Mouse (Mus musculus): ENCODE results near the gene Mcf2l. TPM values are rescaled to one million over a fixed set of nuclear protein-coding genes. Genes with fewer than 3 reads are reported as not detected.

Gene Mcf2l
- polyA plus RNA-seq, 1 experiment: 9.7 TPM

DNA sequence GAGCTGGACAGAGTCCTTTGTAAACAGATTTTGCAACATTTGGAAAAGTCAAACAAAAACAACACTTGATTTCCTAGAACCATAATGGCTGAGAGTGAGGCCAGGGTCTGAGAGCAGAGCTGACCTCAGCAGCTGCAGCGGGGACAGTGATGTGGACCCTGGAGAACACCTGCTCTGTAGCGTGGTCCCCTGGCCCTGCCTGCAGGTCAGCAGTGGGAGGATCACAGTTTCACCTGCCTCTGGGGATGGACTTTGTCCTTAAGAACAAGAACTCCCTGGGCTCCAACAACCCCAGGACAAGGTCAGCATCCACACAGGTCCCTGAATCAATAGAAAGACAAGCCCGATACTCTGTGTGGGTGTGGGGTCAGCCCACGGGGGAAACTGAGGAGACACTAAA is 183.7 kb downstream of the Mcf2l start:
- no peak for DNase-seq
- H3K36me3 ChIP-seq (ENCODE audit: control insufficient read depth, insufficient read depth, low read length): no peaks in the 10 kb centered on the region
- no peaks in the 10 kb centered on the region for H3K27me3 ChIP-seq (ENCODE audit: control insufficient read depth, insufficient read depth, low read length)
- no peaks in the 10 kb centered on the region for H3K4me1 ChIP-seq (replicated peaks; ENCODE audit: control insufficient read depth, insufficient read depth, low read length)
- H3K27ac ChIP-seq (ENCODE audit: control insufficient read depth, insufficient read depth, low read length): no peak overlapping the region
- H3K4me3 ChIP-seq (ENCODE audit: control insufficient read depth, insufficient read depth, low read length): no peak overlapping the region
- 94% methylated on average over 4 of the region's 4 CpGs for WGBS
- TF ChIP-seq CTCF (IDR thresholded peaks at IDR 0.05; ENCODE audit: borderline replicate concordance, control insufficient read depth, extremely low read depth, insufficient read depth, low read length, poor library complexity): no peak

DNA sequence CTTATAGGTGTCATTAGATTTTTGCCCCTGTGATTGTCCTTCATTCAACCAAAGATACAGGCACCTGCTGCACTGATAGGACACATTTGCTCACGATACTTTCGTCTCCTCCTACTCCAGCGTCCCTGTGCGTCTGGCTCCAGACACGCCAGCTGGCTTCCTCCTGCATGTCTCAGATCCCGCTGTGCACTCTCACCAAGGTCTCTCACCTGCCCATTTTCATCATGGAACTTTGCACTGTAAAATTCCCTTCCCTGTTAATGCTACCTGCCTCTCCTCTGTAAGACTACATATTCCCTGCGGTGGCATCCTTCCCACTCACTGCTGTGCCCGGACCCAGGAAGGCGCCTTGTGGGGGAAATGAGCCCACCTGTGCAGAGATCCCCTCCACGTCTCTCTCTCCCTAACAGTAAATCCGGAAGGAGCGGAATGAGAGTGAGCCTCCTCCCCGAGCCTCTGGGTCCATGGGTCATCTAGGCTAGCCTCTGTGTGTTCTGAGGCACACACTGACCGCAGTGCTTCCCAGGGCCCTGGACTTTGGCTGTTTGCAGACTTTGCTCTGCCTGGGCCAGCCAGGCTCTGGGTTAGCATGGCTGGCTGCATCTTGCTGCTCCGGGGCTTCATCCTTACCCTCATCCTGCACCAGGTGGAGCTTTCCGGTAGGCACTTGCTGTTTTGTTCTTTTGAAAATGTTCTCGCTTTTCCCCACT is 187.0 kb downstream of the Mcf2l start, which contains the start of gene Proz:
TSS of gene Proz (plus strand) at position 474 of the 710 bp plus-strand sequence.
- WGBS: 85% methylated on average over 17 of the region's 17 CpGs
- H3K36me3 ChIP-seq (ENCODE audit: control insufficient read depth, insufficient read depth, low read length): no peaks in the 10 kb centered on the region
- H3K4me3 ChIP-seq (ENCODE audit: control insufficient read depth, insufficient read depth, low read length): no peak within 1 kb of the TSS
- TF ChIP-seq CTCF (IDR thresholded peaks at IDR 0.05; ENCODE audit: borderline replicate concordance, control insufficient read depth, extremely low read depth, insufficient read depth, low read length, poor library complexity): no peak
- no peak for TF ChIP-seq POLR2A (IDR thresholded peaks at IDR 0.05; ENCODE audit: control insufficient read depth, extremely low read depth, insufficient read depth, low read length, poor library complexity)
- no peaks in the 10 kb centered on the region for H3K4me1 ChIP-seq (replicated peaks; ENCODE audit: control insufficient read depth, insufficient read depth, low read length)
- DNase-seq: no peak
- no peaks in the 10 kb centered on the region for H3K27me3 ChIP-seq (ENCODE audit: control insufficient read depth, insufficient read depth, low read length)
- no peak within 1 kb of the TSS for H3K27ac ChIP-seq (ENCODE audit: control insufficient read depth, insufficient read depth, low read length)

DNA sequence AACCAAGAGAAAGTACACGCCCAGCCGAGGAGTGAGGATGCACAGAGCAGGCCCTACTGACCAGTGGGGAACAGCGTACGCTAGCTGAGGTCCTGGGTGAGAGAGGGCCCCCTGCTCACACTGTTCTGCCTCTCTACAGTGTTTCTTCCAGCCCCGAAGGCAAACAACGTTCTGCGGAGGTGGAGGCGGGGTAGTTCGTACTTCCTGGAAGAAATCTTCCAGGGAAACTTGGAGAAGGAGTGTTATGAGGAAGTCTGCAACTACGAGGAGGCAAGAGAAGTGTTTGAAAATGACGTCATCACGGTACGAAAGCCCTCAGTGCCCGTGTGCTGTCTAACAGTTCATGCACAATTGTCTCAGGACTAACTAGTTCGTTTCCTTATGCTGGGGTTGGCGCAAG is 189.5 kb downstream of the Mcf2l start:
- H3K27ac ChIP-seq (ENCODE audit: control insufficient read depth, insufficient read depth, low read length): no peak overlapping the region
- no peaks in the 10 kb centered on the region for H3K4me1 ChIP-seq (replicated peaks; ENCODE audit: control insufficient read depth, insufficient read depth, low read length)
- TF ChIP-seq POLR2A (IDR thresholded peaks at IDR 0.05; ENCODE audit: control insufficient read depth, extremely low read depth, insufficient read depth, low read length, poor library complexity) (no peak), CTCF (IDR thresholded peaks at IDR 0.05; ENCODE audit: borderline replicate concordance, control insufficient read depth, extremely low read depth, insufficient read depth, low read length, poor library complexity) (no peak)
- WGBS: 78% methylated on average over 16 of the region's 16 CpGs
- no peak for DNase-seq
- H3K4me3 ChIP-seq (ENCODE audit: control insufficient read depth, insufficient read depth, low read length): no peak overlapping the region
- no peaks in the 10 kb centered on the region for H3K36me3 ChIP-seq (ENCODE audit: control insufficient read depth, insufficient read depth, low read length)
- no peaks in the 10 kb centered on the region for H3K27me3 ChIP-seq (ENCODE audit: control insufficient read depth, insufficient read depth, low read length)

Other genes starting within 250 kb of the Mcf2l start
- 114 and 116 TPM in 2 replicates for gene Tubgcp3, start 201.6 kb upstream of the Mcf2l start, polyA plus RNA-seq (2012; rRNA removed)
- 60.9 and 64.8 TPM in 2 replicates for gene Atp11a, start 116.8 kb upstream of the Mcf2l start, polyA plus RNA-seq (2012; rRNA removed)
- 0.22 and 0.52 TPM in 2 replicates for gene F7, start 152.2 kb downstream of the Mcf2l start, polyA plus RNA-seq (2012; rRNA removed)
- 1.3 and 1.8 TPM in 2 replicates for gene F10, start 163.5 kb downstream of the Mcf2l start, polyA plus RNA-seq (2012; rRNA removed)
- gene Proz, start 187.1 kb downstream of the Mcf2l start, polyA plus RNA-seq (2012; rRNA removed): 1.0 and 1.3 TPM in 2 replicates
- 42.2 and 49.9 TPM in 2 replicates for gene Pcid2, start 231.7 kb downstream of the Mcf2l start, polyA plus RNA-seq (2012; rRNA removed)
- 36.3 and 49.1 TPM in 2 replicates for gene Cul4a, start 231.8 kb downstream of the Mcf2l start, polyA plus RNA-seq (2012; rRNA removed)

Measured in thymus, adult 2 months (tissue).